Mouse (Mus musculus): ENCODE data around the gene Psmb9. TPM values are rescaled to one million over a fixed set of nuclear protein-coding genes. Genes with fewer than 3 reads are reported as not detected.
A peak's percentile ranks its signal among the peaks of the same experiment; 100 is the strongest.

Psmb9 gene
- polyA plus RNA-seq, 1 experiment from 2014 or later: 1.5 TPM

DNA sequence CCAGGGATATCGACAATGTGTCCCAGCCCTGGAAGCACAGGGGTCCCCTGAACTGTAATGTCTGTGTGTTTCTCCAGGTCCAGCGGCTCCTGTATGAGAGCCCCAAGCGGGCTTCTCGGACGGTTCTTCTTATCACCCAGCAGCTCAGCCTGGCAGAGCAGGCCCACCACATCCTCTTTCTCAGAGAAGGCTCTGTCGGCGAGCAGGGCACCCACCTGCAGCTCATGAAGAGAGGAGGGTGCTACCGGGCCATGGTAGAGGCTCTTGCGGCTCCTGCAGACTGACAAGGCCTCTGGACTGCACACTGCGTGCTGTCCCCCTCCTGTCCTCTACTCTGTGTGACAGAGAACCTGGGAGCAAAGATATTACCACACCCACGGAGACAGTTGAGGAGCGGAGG lies 8.9 kb upstream of the Psmb9 start:
- Histone ChIP-seq H3K27me3 (peaks cover 98% of the 10 kb centered on the region), H3K9ac (replicated peaks) (no peak overlapping the region), H3K4me2 (replicated peaks) (no peak overlapping the region), H3K4me3 (no peak overlapping the region), H3K9me3 (no peaks in the 10 kb centered on the region), H3K36me3 (no peaks in the 10 kb centered on the region), H3K4me1 (peaks cover 15% of the 10 kb centered on the region), H3K27ac (replicated peaks) (no peak overlapping the region)
- ATAC-seq (ENCODE audit: low FRiP score, low read depth): no peak
- 29% methylated on average over 12 of the region's 12 CpGs for WGBS

DNA sequence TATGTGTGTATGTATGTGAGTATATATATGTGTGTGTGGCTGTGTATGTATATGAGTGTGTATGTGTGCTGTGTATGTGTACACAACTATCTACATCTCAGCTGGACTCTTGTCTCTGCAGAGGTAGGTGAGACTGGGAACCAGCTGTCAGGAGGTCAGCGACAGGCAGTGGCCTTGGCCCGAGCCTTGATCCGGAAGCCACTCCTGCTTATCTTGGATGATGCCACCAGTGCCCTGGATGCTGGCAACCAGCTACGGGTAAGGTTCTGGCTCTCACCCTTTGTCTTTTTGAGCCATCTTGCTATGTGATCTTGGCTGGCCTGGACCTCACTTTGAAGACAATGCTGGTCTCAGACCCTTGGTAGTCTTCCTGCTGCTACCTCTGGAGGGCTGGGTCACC lies 7.2 kb upstream of the Psmb9 start:
- H3K9me3 ChIP-seq: no peaks in the 10 kb centered on the region
- peaks cover 97% of the 10 kb centered on the region for H3K27me3 ChIP-seq
- no peak overlapping the region for H3K4me2 ChIP-seq (replicated peaks)
- no peak overlapping the region for H3K9ac ChIP-seq (replicated peaks)
- 78% methylated on average over 4 of the region's 4 CpGs for WGBS
- no peak overlapping the region for H3K27ac ChIP-seq (replicated peaks)
- H3K36me3 ChIP-seq: no peaks in the 10 kb centered on the region
- H3K4me3 ChIP-seq: no peak overlapping the region
- peaks cover 15% of the 10 kb centered on the region for H3K4me1 ChIP-seq
- ATAC-seq (ENCODE audit: low FRiP score, low read depth): no peak

DNA sequence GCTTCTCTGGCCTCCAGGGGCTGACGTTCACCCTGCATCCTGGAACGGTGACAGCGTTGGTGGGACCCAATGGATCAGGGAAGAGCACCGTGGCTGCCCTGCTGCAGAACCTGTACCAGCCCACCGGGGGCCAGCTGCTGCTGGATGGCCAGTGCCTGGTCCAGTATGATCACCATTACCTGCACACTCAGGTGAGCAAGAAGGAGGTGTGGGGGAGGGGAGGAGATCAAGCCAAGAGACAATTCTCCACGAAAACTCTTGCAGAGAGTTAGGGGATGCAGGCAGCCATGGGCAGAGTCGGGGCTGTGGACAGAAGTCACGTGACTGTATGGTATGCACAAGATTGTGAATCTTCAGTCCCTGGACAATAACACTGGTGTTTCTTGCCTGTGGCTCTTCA lies 5.9 kb upstream of the Psmb9 start:
- Histone ChIP-seq H3K4me1 (peaks cover 15% of the 10 kb centered on the region), H3K27ac (replicated peaks) (no peak overlapping the region), H3K36me3 (no peaks in the 10 kb centered on the region), H3K9me3 (no peaks in the 10 kb centered on the region), H3K9ac (replicated peaks) (no peak overlapping the region), H3K27me3 (peaks cover 97% of the 10 kb centered on the region), H3K4me3 (no peak overlapping the region), H3K4me2 (replicated peaks) (no peak overlapping the region)
- 60% methylated on average over 8 of the region's 8 CpGs for WGBS
- ATAC-seq (ENCODE audit: low FRiP score, low read depth): no peak

- Histone ChIP-seq H3K36me3 (no peaks in the 10 kb centered on the region), H3K4me2 (replicated peaks) (no peak overlapping the region), H3K27ac (replicated peaks) (no peak overlapping the region), H3K9ac (replicated peaks) (no peak overlapping the region), H3K9me3 (no peaks in the 10 kb centered on the region), H3K4me1 (peaks cover 15% of the 10 kb centered on the region), H3K27me3 (peaks cover 97% of the 10 kb centered on the region), H3K4me3 (no peak overlapping the region)
- no peak for ATAC-seq (ENCODE audit: low FRiP score, low read depth)
- WGBS: 23% methylated on average over 16 of the region's 16 CpGs
These were observed 5.3 kb upstream of the Psmb9 start for GRCm38 (mm10) chr17:34192852-34193251.

- Histone ChIP-seq H3K4me3 (no peak overlapping the region), H3K4me2 (replicated peaks) (no peak overlapping the region), H3K4me1 (peaks cover 16% of the 10 kb centered on the region), H3K27me3 (peaks cover 96% of the 10 kb centered on the region), H3K36me3 (no peaks in the 10 kb centered on the region), H3K27ac (replicated peaks) (no peak overlapping the region), H3K9ac (replicated peaks) (no peak overlapping the region), H3K9me3 (no peaks in the 10 kb centered on the region)
- WGBS: 69% methylated on average over 6 of the region's 6 CpGs
- ATAC-seq (ENCODE audit: low FRiP score, low read depth): no peak
These were observed 1.4 kb upstream of the Psmb9 start for GRCm38 (mm10) chr17:34188986-34189385.

DNA sequence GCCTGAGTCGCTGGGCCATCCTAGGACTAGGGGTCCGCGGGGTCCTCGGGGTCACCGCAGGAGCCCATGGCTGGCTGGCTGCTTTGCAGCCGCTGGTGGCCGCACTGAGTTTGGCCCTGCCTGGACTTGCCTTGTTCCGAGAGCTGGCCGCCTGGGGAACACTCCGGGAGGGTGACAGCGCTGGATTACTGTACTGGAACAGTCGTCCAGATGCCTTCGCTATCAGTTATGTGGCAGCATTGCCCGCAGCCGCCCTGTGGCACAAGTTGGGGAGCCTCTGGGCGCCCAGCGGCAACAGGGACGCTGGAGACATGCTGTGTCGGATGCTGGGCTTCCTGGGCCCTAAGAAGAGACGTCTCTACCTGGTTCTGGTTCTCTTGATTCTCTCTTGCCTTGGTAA lies 446 bp upstream of the Psmb9 start:
- Histone ChIP-seq H3K9ac (replicated peaks) (peak overlapping the region; percentile 20; the same call in 1 of the 2 replicates), H3K27me3 (peaks cover 94% of the 10 kb centered on the region), H3K36me3 (no peaks in the 10 kb centered on the region), H3K4me3 (peak overlapping the region; percentile 39), H3K27ac (replicated peaks) (no peak overlapping the region), H3K4me1 (peaks cover 16% of the 10 kb centered on the region), H3K9me3 (no peaks in the 10 kb centered on the region), H3K4me2 (replicated peaks) (peak overlapping the region; percentile 69)
- 4% methylated on average over 20 of the region's 20 CpGs for WGBS
- ATAC-seq (ENCODE audit: low FRiP score, low read depth): no peak

DNA sequence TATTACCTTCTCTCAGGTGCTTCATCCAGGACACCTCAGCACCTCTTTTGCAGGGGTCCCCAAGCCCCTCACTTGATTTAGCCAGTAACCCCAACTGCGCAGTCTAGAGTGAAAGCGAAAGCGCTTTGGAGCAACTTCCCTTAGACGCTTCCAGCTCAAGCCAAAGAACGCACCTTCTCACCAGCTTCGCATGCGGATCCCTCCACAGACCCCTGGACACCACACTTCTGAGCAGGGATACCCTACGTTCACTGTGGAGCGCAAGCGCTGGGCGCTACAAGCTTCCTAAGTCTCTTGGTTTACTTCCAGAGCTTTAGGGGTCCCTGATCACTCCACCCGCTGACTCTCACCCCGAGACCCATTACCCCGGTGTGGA lies 691 bp downstream of the Psmb9 start:
- 3% methylated on average over 14 of the region's 14 CpGs for WGBS
- Histone ChIP-seq H3K4me1 (peaks cover 16% of the 10 kb centered on the region), H3K4me3 (peak overlapping the region; percentile 39), H3K27ac (replicated peaks) (no peak overlapping the region), H3K9me3 (no peaks in the 10 kb centered on the region), H3K9ac (replicated peaks) (0 out of 2 replicates have a peak overlapping the region, but pooled peaks have one; percentile 25), H3K4me2 (replicated peaks) (peak overlapping the region; percentile 69), H3K36me3 (no peaks in the 10 kb centered on the region), H3K27me3 (peaks cover 82% of the 10 kb centered on the region)
- no peak for ATAC-seq (ENCODE audit: low FRiP score, low read depth)

- Histone ChIP-seq H3K27ac (replicated peaks) (no peak overlapping the region), H3K4me2 (replicated peaks) (no peak overlapping the region), H3K27me3 (peaks cover 69% of the 10 kb centered on the region), H3K4me3 (no peak overlapping the region), H3K9me3 (no peaks in the 10 kb centered on the region), H3K4me1 (peaks cover 16% of the 10 kb centered on the region), H3K9ac (replicated peaks) (no peak overlapping the region), H3K36me3 (no peaks in the 10 kb centered on the region)
- 89% methylated on average over 9 of the region's 9 CpGs for WGBS
- no peak for ATAC-seq (ENCODE audit: low FRiP score, low read depth)
These were observed 2.0 kb downstream of the Psmb9 start for GRCm38 (mm10) chr17:34185526-34185925.

- H3K4me1 ChIP-seq: peaks cover 16% of the 10 kb centered on the region
- H3K36me3 ChIP-seq: no peaks in the 10 kb centered on the region
- no peaks in the 10 kb centered on the region for H3K9me3 ChIP-seq
- no peak overlapping the region for H3K27ac ChIP-seq (replicated peaks)
- ATAC-seq (ENCODE audit: low FRiP score, low read depth): no peak
- WGBS: 82% methylated on average over 15 of the region's 15 CpGs
- H3K4me2 ChIP-seq (replicated peaks): no peak overlapping the region
- peaks cover 55% of the 10 kb centered on the region for H3K27me3 ChIP-seq
- H3K9ac ChIP-seq (replicated peaks): no peak overlapping the region
- no peak overlapping the region for H3K4me3 ChIP-seq
These were observed 3.9 kb downstream of the Psmb9 start for GRCm38 (mm10) chr17:34183564-34184219.

DNA sequence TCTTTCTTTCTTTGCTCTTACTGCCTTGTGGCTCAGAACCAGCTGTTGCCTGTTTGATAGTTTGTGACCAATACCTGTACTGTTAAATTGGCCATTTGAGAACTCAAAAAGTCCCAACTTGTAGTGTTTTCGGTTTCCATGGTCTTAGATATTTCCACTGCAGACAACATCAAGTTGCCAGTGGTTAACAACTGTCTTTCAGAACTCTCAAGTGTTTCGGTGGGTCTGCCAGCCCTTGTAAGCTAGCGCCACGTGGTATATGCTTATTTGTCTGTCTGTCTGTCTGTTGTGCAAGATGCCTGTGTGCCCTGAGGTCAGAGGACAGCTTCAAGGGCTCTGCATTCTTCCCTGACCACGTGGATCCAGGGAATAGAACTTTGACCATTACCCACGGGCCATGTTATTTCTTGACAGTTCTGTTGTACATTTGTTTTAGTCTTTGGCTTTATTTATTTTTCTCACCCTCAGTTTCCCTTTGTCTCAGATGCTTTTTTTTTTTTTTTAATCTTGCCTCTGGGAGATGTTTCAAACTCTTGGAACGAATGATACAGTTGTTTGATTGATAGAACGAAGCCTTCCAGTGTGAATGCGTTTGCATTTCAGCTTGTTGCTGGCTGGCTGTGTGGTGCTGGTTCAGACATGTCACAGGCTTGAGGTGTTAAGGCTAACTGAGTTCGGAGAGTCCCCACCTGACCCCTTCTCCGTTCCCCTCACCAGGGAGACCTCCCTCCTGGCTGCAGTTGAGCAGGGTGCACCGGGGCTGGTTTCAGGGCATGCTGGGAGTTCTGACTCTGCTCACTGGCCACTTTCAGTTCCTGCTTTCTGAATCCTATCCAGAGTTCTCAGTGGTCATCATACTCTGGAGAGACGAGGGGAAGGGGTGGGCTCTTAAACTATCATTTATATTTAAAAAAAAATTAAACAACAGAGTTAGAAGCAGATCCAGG lies 7.4 kb downstream of the Psmb9 start:
- H3K4me2 ChIP-seq (replicated peaks): no peak overlapping the region
- no peak overlapping the region for H3K4me3 ChIP-seq
- H3K9me3 ChIP-seq: 0 out of 2 replicates have a peak, but pooled peaks cover 7% of the 10 kb centered on the region
- peaks cover 21% of the 10 kb centered on the region for H3K27me3 ChIP-seq
- H3K36me3 ChIP-seq: no peaks in the 10 kb centered on the region
- no peaks in the 10 kb centered on the region for H3K4me1 ChIP-seq
- ATAC-seq (ENCODE audit: low FRiP score, low read depth): no peak
- 77% methylated on average over 13 of the region's 13 CpGs for WGBS
- no peak overlapping the region for H3K9ac ChIP-seq (replicated peaks)
- no peak overlapping the region for H3K27ac ChIP-seq (replicated peaks)

GRCm38 (mm10) chr17:34179019-34179418 lies 8.5 kb downstream of the Psmb9 start:
- 0 out of 2 replicates have a peak, but pooled peaks cover 7% of the 10 kb centered on the region for H3K9me3 ChIP-seq

DNA sequence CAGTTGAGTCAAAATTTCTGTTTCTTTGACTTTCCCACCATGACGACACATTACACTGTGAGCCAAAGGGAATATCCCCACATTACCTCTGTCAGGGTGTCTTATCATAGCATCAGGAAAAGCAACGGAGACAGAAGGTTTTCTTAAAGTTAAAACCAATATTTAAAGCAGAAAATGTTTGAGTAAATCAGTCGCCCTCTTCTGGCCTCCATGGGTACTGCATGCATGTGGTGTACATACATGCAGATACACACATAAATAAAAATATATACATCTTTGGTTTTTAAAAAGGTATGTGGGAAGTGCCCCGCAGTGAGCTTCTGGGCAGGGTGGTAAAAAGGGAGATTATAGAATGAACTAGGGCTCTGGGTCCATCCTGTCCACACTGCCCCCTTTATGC lies 10.4 kb downstream of the Psmb9 start:
- H3K36me3 ChIP-seq: no peaks in the 10 kb centered on the region
- H3K9ac ChIP-seq (replicated peaks): no peak overlapping the region
- peaks cover 13% of the 10 kb centered on the region; the same call in 1 of the 2 replicates for H3K27me3 ChIP-seq
- H3K4me2 ChIP-seq (replicated peaks): no peak overlapping the region
- WGBS: 64% methylated on average over 4 of the region's 4 CpGs
- H3K4me1 ChIP-seq: no peaks in the 10 kb centered on the region
- H3K27ac ChIP-seq (replicated peaks): no peak overlapping the region
- no peak for ATAC-seq (ENCODE audit: low FRiP score, low read depth)
- peaks cover 13% of the 10 kb centered on the region; the same call in 1 of the 2 replicates for H3K9me3 ChIP-seq
- no peak overlapping the region for H3K4me3 ChIP-seq

More at GRCm38 (mm10) chr17:34179019-34179418, 8.5 kb downstream of the Psmb9 start:
- no peak for ATAC-seq (ENCODE audit: low FRiP score, low read depth)
- H3K4me3 ChIP-seq: no peak overlapping the region
- no peak overlapping the region for H3K4me2 ChIP-seq (replicated peaks)
- WGBS: 76% methylated on average over 6 of the region's 6 CpGs
- no peaks in the 10 kb centered on the region for H3K36me3 ChIP-seq
- no peak overlapping the region for H3K9ac ChIP-seq (replicated peaks)
- H3K27ac ChIP-seq (replicated peaks): no peak overlapping the region
- H3K4me1 ChIP-seq: no peaks in the 10 kb centered on the region
- H3K27me3 ChIP-seq: peaks cover 20% of the 10 kb centered on the region

Measured in midbrain, embryonic 12.5 days (tissue).